Mouse (Mus musculus) myocyte (in vitro differentiated cells): Measurements from ENCODE around the gene Igf2r. TPM values are rescaled to one million over a fixed set of nuclear protein-coding genes. Genes with fewer than 3 reads are reported as not detected.

Experiments
- H3K27me3 ChIP-seq: one replicate; pipeline ENCODE4 v1.6.1; 2011; ENCODE audit not compliant: control insufficient read depth, insufficient read depth, insufficient read length
- H3K36me3 ChIP-seq: one replicate; pipeline ENCODE4 v1.6.1; 2011; ENCODE audit not compliant: control insufficient read depth, insufficient read depth
- H3K4me2 ChIP-seq: one replicate; pipeline ENCODE4 v1.6.1; 2011; ENCODE audit warnings: low read depth, control low read depth
- H3K4me3 ChIP-seq: one replicate; pipeline ENCODE4 v1.5.1; 2011; ENCODE audit warnings: mild to moderate bottlenecking, control low read depth, moderate library complexity
- H3K79me2 ChIP-seq: one replicate; pipeline ENCODE4 v1.6.1; 2011; ENCODE audit not compliant: control insufficient read depth, insufficient read depth
- H3ac ChIP-seq: one replicate; pipeline ENCODE4 v1.6.1; 2011; ENCODE audit not compliant: control insufficient read depth, insufficient read length
- CEBPB ChIP-seq: IDR thresholded peaks from 2 replicates; pipeline ENCODE4 v1.6.1; 2011; ENCODE audit warnings: mild to moderate bottlenecking, moderate library complexity; ENCODE audit not compliant: poor library complexity, insufficient read depth, severe bottlenecking
- E2F4 ChIP-seq: IDR thresholded peaks from one replicate; pipeline ENCODE4 v1.6.1; 2011; ENCODE audit warnings: mild to moderate bottlenecking, control low read depth, moderate library complexity; ENCODE audit not compliant: insufficient read depth
- MAX ChIP-seq: IDR thresholded peaks from one replicate; pipeline ENCODE4 v1.6.1; 2011; ENCODE audit warnings: low read depth, mild to moderate bottlenecking, control low read depth
- MYOD1 ChIP-seq, 3 experiments: IDR thresholded peaks; one replicate each; pipeline ENCODE4 v1.6.1; 2011; ENCODE audit warnings: control low read depth in 2 of 3, low read depth in 2 of 3, mild to moderate bottlenecking in 2 of 3, moderate library complexity in 1 of 3; ENCODE audit not compliant: insufficient read length in 2 of 3, control insufficient read depth in 1 of 3
- MYOG ChIP-seq, 3 experiments: IDR thresholded peaks; one replicate each; pipeline ENCODE4 v1.6.1; 2011; ENCODE audit warnings: control low read depth in 2 of 3, low read depth in 2 of 3, mild to moderate bottlenecking in 2 of 3; ENCODE audit not compliant: insufficient read length in 2 of 3, control insufficient read depth in 1 of 3, insufficient read depth in 1 of 3
- POLR2A ChIP-seq: IDR thresholded peaks from one replicate; pipeline ENCODE4 v1.6.1; 2011; ENCODE audit warnings: low read depth, mild to moderate bottlenecking, control low read depth, moderate library complexity; ENCODE audit not compliant: insufficient read length
- POLR2AphosphoS2 ChIP-seq: IDR thresholded peaks from one replicate; pipeline ENCODE4 v1.6.1; 2011; ENCODE audit warnings: low read depth, control low read depth; ENCODE audit not compliant: insufficient read length
- REST ChIP-seq: IDR thresholded peaks from one replicate; pipeline ENCODE4 v1.6.1; 2011; ENCODE audit warnings: mild to moderate bottlenecking, control low read depth, moderate library complexity; ENCODE audit not compliant: insufficient read depth, insufficient read length
- SRF ChIP-seq: IDR thresholded peaks from one replicate; pipeline ENCODE4 v1.6.1; 2011; ENCODE audit warnings: low read depth; ENCODE audit not compliant: control insufficient read depth, insufficient read length
- TCF12 ChIP-seq: IDR thresholded peaks from one replicate; pipeline ENCODE4 v1.6.1; 2011; ENCODE audit warnings: mild to moderate bottlenecking, control low read depth; ENCODE audit not compliant: poor library complexity, insufficient read depth, severe bottlenecking
- TCF3 ChIP-seq: IDR thresholded peaks from one replicate; pipeline ENCODE4 v1.6.1; 2011; ENCODE audit warnings: low read depth, control low read depth; ENCODE audit not compliant: insufficient read length
- USF1 ChIP-seq: IDR thresholded peaks from one replicate; pipeline ENCODE4 v1.6.1; 2011; ENCODE audit warnings: low read depth, mild to moderate bottlenecking, control low read depth, moderate library complexity
- polyA plus RNA-seq: library from polyadenylated mRNA; unstranded; fragments of >200 nt; fragmentation: generic; extraction: Trizol; gene quantifications from one replicate; pipeline ENCODE4 v1.2.1, GENCODE M21; 2012; ENCODE audit warnings: missing spikeins

Gene Igf2r
- polyA plus RNA-seq = 21.6 TPM

DNA sequence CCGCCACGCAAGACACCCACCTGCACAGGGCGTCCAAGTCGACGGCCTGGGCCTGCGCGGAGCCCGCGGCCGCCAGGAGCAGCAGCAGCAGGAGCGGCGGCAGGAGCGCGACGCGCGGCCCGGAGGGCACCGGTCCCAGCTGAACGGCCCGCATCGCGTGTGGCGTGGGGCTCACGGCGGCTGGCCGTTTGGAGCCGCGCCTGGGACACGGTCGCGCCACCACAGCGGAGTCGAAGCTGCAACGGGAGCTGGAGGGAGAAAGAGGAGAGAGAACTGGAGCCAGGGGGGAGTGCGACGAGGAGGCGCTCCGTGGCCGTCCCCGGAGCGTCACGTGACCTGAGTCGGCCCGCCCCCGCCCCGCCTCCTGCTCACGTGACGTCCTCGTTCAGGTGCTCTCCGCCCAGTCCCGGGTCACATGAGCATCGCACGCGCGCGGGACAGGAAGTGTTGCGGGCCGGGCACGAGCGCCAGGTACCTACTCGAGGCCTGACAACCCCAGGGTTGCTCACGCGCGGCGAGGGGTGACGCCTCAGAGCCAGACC is at the start of gene Igf2r:
Gene Igf2r, minus strand, starts transcription at position 285 of the 542 bp plus-strand sequence.
- peak within 1 kb of the TSS; percentile 21 for H3K4me3 ChIP-seq
- no peak for TF ChIP-seq TCF12
- TF ChIP-seq MYOG (IDR thresholded peaks at IDR 0.05; ENCODE audit: control insufficient read depth in 1 of 3, insufficient read depth in 1 of 3, insufficient read length in 2 of 3, low read depth in 2 of 3) = peak in 1 of 3 experiments; percentile 3
- no peak for TF ChIP-seq TCF3
- TF ChIP-seq SRF = no peak
- TF ChIP-seq USF1 = peak; percentile 56
- no peak for TF ChIP-seq MAX
- TF ChIP-seq POLR2A = peak; percentile 58
- TF ChIP-seq POLR2AphosphoS2 = no peak
- no peak for TF ChIP-seq E2F4
- no peak for TF ChIP-seq CEBPB
- no peak for TF ChIP-seq REST
- peak in 1 of 3 experiments; percentile 2 for TF ChIP-seq MYOD1 (IDR thresholded peaks at IDR 0.05; ENCODE audit: control insufficient read depth in 1 of 3, insufficient read length in 2 of 3, low read depth in 2 of 3)

GRCm38 (mm10) chr17:12815885-12816284 is 46.4 kb upstream of the Igf2r start:
- H3K36me3 ChIP-seq = no peaks in the 10 kb centered on the region
- H3ac ChIP-seq = no peak overlapping the region

More for the DNA sequence above, at the start of gene Igf2r:
- Histone ChIP-seq H3ac (peak within 1 kb of the TSS; percentile 6), H3K36me3 (no peaks in the 10 kb centered on the region), H3K4me2 (peak within 1 kb of the TSS; percentile 62), H3K27me3 (no peaks in the 10 kb centered on the region), H3K79me2 (peaks cover 7% of the 10 kb centered on the region)

DNA sequence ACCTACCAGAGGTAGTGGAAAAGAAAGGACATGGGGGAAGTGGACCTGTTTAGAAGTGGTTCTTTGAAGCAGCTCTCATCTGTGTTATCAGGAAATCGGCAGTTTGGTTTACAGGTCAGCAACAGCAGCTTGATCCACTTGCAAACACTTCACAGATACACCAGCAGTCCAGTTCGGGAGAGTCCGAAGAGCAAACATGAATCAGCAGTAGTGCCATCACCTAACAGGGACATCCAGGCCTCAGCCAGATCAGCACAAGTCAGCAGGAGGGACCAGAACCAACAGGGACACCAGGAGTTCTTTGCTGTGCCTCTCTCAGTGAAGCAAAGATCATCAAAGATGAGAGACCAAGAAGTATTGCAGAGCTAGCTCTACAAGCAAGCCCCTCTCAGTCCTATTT is 45.0 kb upstream of the Igf2r start:
- no peak overlapping the region for H3K4me2 ChIP-seq
- H3K4me3 ChIP-seq = no peak overlapping the region
- H3ac ChIP-seq = no peak overlapping the region
- TF ChIP-seq SRF (no peak), MYOD1 (IDR thresholded peaks at IDR 0.05; ENCODE audit: control insufficient read depth in 1 of 3, insufficient read length in 2 of 3, low read depth in 2 of 3) (no peak), MYOG (IDR thresholded peaks at IDR 0.05; ENCODE audit: control insufficient read depth in 1 of 3, insufficient read depth in 1 of 3, insufficient read length in 2 of 3, low read depth in 2 of 3) (no peak)
- H3K36me3 ChIP-seq = no peaks in the 10 kb centered on the region
- no peaks in the 10 kb centered on the region for H3K27me3 ChIP-seq
- no peaks in the 10 kb centered on the region for H3K79me2 ChIP-seq

More at GRCm38 (mm10) chr17:12815885-12816284, 46.4 kb upstream of the Igf2r start:
- Histone ChIP-seq H3K79me2 (no peaks in the 10 kb centered on the region), H3K27me3 (no peaks in the 10 kb centered on the region), H3K4me3 (no peak overlapping the region), H3K4me2 (no peak overlapping the region)
- TF ChIP-seq TCF3 = no peak
- TF ChIP-seq TCF12 = no peak
- no peak for TF ChIP-seq SRF
- TF ChIP-seq CEBPB = no peak
- TF ChIP-seq MYOG (IDR thresholded peaks at IDR 0.05; ENCODE audit: control insufficient read depth in 1 of 3, insufficient read depth in 1 of 3, insufficient read length in 2 of 3, low read depth in 2 of 3) = no peak
- TF ChIP-seq POLR2A = no peak
- TF ChIP-seq REST = no peak
- no peak for TF ChIP-seq USF1
- TF ChIP-seq MAX = no peak
- no peak for TF ChIP-seq MYOD1 (IDR thresholded peaks at IDR 0.05; ENCODE audit: control insufficient read depth in 1 of 3, insufficient read length in 2 of 3, low read depth in 2 of 3)
- TF ChIP-seq E2F4 = no peak
- TF ChIP-seq POLR2AphosphoS2 = no peak

DNA sequence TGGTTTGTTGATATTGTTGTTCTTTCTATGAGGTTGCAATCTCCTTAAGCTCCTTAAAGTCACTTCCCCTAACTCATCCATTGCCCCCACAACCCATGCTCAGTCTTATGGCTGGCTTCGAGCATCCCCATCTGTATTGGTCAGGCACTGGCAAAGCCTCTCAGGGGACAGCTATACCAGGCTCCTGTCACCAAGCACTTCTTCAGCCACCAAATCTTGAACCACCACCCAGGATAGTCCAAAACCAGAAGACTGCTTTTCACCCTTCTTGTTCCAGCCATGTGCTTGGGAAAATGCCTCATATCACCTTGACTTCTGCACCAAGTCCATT is 41.5 kb upstream of the Igf2r start:
- H3K4me3 ChIP-seq = no peak overlapping the region
- no peaks in the 10 kb centered on the region for H3K36me3 ChIP-seq
- TF ChIP-seq POLR2AphosphoS2 (no peak), MYOD1 (IDR thresholded peaks at IDR 0.05; ENCODE audit: control insufficient read depth in 1 of 3, insufficient read length in 2 of 3, low read depth in 2 of 3) (no peak), USF1 (no peak), TCF12 (no peak), MYOG (IDR thresholded peaks at IDR 0.05; ENCODE audit: control insufficient read depth in 1 of 3, insufficient read depth in 1 of 3, insufficient read length in 2 of 3, low read depth in 2 of 3) (no peak), POLR2A (no peak), SRF (no peak), E2F4 (no peak), MAX (no peak), REST (no peak), CEBPB (no peak), TCF3 (no peak)
- no peaks in the 10 kb centered on the region for H3K27me3 ChIP-seq
- no peak overlapping the region for H3K4me2 ChIP-seq
- H3K79me2 ChIP-seq = no peaks in the 10 kb centered on the region
- H3ac ChIP-seq = no peak overlapping the region
